Mouse (Mus musculus) small intestine, adult 2 months (tissue): Measurements from ENCODE around the gene Asf1b.

Experiments
- CTCF ChIP-seq: fragments of 200-500 bp; IDR thresholded peaks from 2 replicates; pipeline ENCODE4 v1.5.1; 2012; ENCODE audit warnings: low read depth, mild to moderate bottlenecking, control low read depth, inconsistent platforms, low read length, moderate library complexity, mixed read lengths; ENCODE audit not compliant: insufficient replicate concordance, insufficient read length; ENCODE audit errors: extremely low read depth
- POLR2A ChIP-seq: fragments of 200-500 bp; IDR thresholded peaks from 2 replicates; pipeline ENCODE4 v1.6.1; 2012; ENCODE audit warnings: low read depth, mild to moderate bottlenecking, control low read depth, inconsistent platforms, low read length, moderate library complexity

DNA sequence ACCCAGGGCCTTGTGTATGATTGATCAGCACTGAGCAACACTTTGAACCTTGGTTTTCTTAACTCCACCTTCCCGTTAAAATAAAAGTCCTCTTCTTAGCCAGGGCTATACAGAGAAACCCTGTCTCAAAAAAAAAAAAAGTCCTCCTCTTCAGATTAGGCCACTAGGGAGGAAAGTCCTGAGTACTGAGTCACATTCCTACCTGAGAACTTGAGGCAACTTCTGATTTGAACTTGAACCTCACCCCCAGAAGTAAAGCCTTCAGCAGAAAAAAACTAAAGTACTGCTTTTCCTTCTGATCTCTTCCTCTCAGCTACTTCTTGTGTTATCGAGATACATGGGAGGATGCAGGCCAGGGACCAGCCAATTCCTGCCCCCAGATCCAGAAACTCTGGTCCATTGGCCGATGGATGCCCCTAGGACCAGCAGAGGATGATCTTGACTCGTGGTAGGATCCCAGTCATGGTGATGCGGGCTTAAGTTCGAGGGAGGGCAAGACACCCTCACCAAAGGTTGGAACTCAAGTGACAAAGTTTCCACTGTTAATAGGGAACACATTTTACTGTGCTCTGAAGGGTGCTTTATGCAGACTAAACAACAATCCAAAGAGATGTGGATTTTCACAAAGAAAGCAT is 48.4 kb downstream of the Asf1b start:
- no peak for TF ChIP-seq POLR2A
- no peak for TF ChIP-seq CTCF
